Mouse (Mus musculus) neural tube, embryonic 15.5 days (tissue): ENCODE data around the gene Slco4a1. TPM values are rescaled to one million over a fixed set of nuclear protein-coding genes. Genes with fewer than 3 reads are reported as not detected.
A peak's percentile ranks its signal among the peaks of the same experiment; 100 is the strongest.

Experiments
- ATAC-seq: fragments of 200-750 bp; cut with Nextera tagmentation; 2 replicates; pipeline ENCODE4 v1.8.0; 2017; ENCODE audit warnings: mild to moderate bottlenecking, moderate TSS enrichment, moderate library complexity; ENCODE audit not compliant: low FRiP score
- H3K27ac ChIP-seq: fragments of 300-500 bp; sonication (generic); replicated peaks from 2 replicates; pipeline ENCODE4 v1.5.1; 2015; ENCODE audit warnings: mild to moderate bottlenecking, inconsistent platforms
- H3K27me3 ChIP-seq: fragments of 300-500 bp; sonication (generic); replicated peaks from 2 replicates; pipeline ENCODE4 v1.6.1; 2015; ENCODE audit warnings: inconsistent platforms
- H3K36me3 ChIP-seq: fragments of 300-500 bp; sonication (generic); 2 replicates; pipeline ENCODE4 v1.6.1; 2015; ENCODE audit warnings: inconsistent platforms
- H3K4me1 ChIP-seq: fragments of 300-500 bp; sonication (generic); 2 replicates; pipeline ENCODE4 v1.6.1; 2015; ENCODE audit warnings: inconsistent platforms
- H3K4me2 ChIP-seq: fragments of 300-500 bp; sonication (generic); 2 replicates; pipeline ENCODE4 v1.6.1; 2015; ENCODE audit warnings: inconsistent platforms, mild to moderate bottlenecking, moderate library complexity
- H3K4me3 ChIP-seq: fragments of 300-500 bp; sonication (generic); replicated peaks from 2 replicates; pipeline ENCODE4 v1.5.1; 2015; ENCODE audit warnings: mild to moderate bottlenecking, inconsistent platforms
- H3K9ac ChIP-seq: fragments of 300-500 bp; sonication (generic); replicated peaks from 2 replicates; pipeline ENCODE4 v1.6.1; 2015; ENCODE audit warnings: mild to moderate bottlenecking, inconsistent platforms
- H3K9me3 ChIP-seq: fragments of 300-500 bp; sonication (generic); replicated peaks from 2 replicates; pipeline ENCODE4 v1.6.1; 2016; ENCODE audit warnings: inconsistent platforms
- WGBS: fragments of 180-500 bp; shearing (Covaris S2); methylation state at CpG from one replicate; pipeline ENCODE4 v1.1.7; 2015; ENCODE audit warnings: mixed read lengths; 5-methylcytosine and 5-hydroxymethylcytosine counted together
- polyA plus RNA-seq: library from polyadenylated mRNA; unstranded; fragments of >200 nt; fragmentation: Nextera tagmentation; extraction: Ambion mirVana; gene quantifications from 2 replicates; pipeline ENCODE4 v1.2.1, GENCODE M21; 2015

The Slco4a1 gene
- polyA plus RNA-seq, 1 experiment from 2014 or later, result 2.4 TPM

DNA sequence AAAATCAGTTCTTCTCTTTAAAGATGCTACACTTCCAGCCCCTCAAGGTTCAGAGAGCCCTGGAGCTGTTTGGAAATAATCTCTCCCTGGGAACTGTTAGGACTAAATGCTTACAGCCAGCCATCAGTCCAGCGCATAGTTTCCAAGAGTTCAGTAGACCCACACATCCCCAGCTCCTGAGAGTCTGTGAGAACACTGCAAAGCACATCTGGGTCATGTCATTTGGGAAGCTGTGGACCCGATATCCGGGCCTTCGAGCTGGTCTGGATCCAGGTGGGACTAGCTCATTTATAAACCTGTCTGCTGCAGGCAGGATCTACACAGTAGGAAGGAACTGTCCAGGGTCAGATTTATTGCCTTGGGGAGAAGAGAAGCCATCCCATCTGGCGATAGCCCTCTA is 54.8 kb downstream of the Slco4a1 start:
- Histone ChIP-seq H3K4me3 (no peak overlapping the region), H3K4me1 (peaks cover 18% of the 10 kb centered on the region), H3K36me3 (no peaks in the 10 kb centered on the region), H3K27me3 (no peaks in the 10 kb centered on the region), H3K9me3 (no peaks in the 10 kb centered on the region), H3K4me2 (no peak overlapping the region), H3K9ac (no peak overlapping the region), H3K27ac (no peak overlapping the region)
- ATAC-seq, result no peak
- whole genome bisulfite sequencing, result 74% methylated on average over 5 of the region's 5 CpGs

DNA sequence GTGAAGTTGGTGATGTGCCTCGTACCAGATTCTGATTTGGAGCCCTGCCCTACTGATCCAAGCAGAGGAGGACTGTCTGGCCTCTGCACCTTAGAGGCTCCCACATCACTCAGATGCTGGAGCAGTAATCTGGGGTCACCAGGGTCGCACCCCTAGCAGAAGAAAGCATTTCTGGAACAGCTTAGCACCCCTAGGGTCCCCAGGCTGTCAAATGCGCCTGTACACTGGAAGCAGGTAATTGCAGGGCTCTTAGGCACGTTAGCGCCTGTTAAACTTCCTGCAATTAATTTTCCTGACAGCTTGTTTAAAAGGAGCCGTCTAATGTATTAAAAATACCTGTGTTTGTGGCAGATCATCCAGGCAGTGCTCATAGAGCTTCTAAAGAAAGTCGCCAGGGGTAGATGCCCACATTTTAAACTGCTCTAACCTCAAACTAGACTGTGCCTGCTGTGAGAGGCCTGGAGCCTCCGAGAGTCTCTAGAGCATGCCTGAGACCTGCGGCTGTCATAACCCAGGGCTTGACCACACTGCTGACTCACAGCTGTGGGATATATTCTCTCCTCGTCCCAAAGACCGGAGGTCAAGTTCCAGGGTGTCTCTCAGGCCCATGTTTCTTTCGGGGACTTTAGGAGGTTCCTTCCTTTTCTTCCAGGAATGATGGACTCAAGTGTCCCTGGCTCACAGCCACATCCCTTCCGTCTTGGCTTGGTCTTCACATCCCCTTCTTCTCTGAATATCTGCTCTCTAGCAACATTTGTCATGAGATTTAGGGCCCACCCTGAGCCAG is 56.0 kb downstream of the Slco4a1 start:
- no peak overlapping the region for H3K4me3 ChIP-seq
- ATAC-seq, result no peak
- H3K4me2 ChIP-seq, result no peak overlapping the region
- H3K9ac ChIP-seq, result no peak overlapping the region
- peaks cover 15% of the 10 kb centered on the region for H3K4me1 ChIP-seq
- H3K27ac ChIP-seq, result no peak overlapping the region
- WGBS, result 53% methylated on average over 13 of the region's 13 CpGs
- no peaks in the 10 kb centered on the region for H3K36me3 ChIP-seq
- H3K27me3 ChIP-seq, result no peaks in the 10 kb centered on the region
- H3K9me3 ChIP-seq, result no peaks in the 10 kb centered on the region

DNA sequence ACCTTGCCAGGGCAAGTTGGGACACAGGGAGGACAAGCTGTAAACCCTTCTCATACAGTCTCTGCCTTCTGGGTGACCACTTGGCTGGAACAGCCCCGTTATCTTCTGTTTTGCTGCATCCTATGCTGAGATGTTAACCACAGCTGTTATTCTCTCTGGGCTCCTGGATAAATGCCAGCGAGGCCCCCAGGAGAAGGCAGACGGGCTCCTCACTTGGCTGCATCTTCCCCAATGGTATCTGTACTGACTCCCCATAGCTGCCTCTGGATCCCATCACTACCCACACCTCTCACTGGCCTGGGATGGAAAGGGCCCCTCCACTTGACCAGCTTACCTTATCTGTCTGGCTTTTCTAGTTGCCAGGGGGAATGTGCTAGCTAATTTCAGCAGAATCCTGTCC is 57.0 kb downstream of the Slco4a1 start:
- Histone ChIP-seq H3K9me3 (no peaks in the 10 kb centered on the region), H3K9ac (no peak overlapping the region), H3K27me3 (no peaks in the 10 kb centered on the region), H3K4me1 (peaks cover 15% of the 10 kb centered on the region), H3K4me3 (no peak overlapping the region), H3K27ac (0 out of 2 replicates have a peak overlapping the region, but pooled peaks have one; percentile 28), H3K36me3 (no peaks in the 10 kb centered on the region), H3K4me2 (no peak overlapping the region)
- WGBS, result 63% methylated on average over 3 of the region's 3 CpGs
- no peak for ATAC-seq

- Histone ChIP-seq H3K4me3 (no peak overlapping the region), H3K9ac (no peak overlapping the region), H3K9me3 (no peaks in the 10 kb centered on the region), H3K4me1 (peaks cover 15% of the 10 kb centered on the region), H3K4me2 (no peak overlapping the region), H3K27ac (no peak overlapping the region), H3K27me3 (no peaks in the 10 kb centered on the region), H3K36me3 (no peaks in the 10 kb centered on the region)
- ATAC-seq, result no peak
- 44% methylated on average over 4 of the region's 4 CpGs for WGBS
Observed at GRCm38 (mm10) chr2:180513835-180514234, 57.8 kb downstream of the Slco4a1 start.

DNA sequence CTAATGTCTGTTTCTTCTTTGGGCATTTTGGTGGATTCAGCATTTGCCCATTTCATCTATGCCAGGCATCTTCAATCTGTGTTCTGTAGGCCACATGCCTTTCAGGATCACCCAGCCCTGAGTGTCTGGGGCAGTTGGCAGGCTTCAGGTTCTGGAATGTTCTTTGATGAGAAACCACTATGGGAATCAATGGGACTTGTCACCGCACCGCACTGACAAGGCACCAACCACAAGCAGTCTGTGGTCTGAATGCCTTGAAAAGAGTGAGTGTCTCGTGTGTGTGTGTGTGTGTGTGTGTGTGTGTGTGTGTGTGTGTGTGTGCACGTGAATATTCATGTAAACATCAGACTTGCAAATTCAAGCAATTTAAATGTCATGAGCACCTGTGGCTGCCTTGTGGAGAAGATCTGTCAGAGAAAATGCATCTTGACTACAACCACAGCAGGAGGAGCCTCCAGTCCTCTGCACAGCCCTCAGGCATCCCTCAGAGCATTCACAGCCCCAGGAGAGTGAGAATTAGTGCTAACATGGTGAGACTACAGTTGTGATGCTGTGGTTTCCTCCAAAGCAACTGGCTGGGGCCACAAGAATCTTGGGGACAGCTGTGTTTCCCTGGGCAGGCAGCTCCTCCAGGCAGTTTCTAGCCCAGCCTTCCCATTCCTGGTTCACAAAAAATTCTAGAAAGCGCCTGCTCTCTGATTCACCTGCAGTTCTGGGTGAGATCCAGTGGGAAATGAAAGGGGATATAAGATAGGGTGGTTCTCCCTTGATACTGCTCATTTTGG is 65.6 kb downstream of the Slco4a1 start:
- ATAC-seq, result no peak

GRCm38 (mm10) chr2:180522825-180523224 is 66.8 kb downstream of the Slco4a1 start:
- 64% methylated on average over 4 of the region's 4 CpGs for WGBS
- no peak overlapping the region for H3K4me3 ChIP-seq
- no peak overlapping the region for H3K27ac ChIP-seq
- no peak for ATAC-seq
- H3K4me1 ChIP-seq, result 0 out of 2 replicates have a peak, but pooled peaks cover 3% of the 10 kb centered on the region
- H3K4me2 ChIP-seq, result no peak overlapping the region
- no peak overlapping the region for H3K9ac ChIP-seq
- H3K27me3 ChIP-seq, result no peaks in the 10 kb centered on the region; the same call in 1 of the 2 replicates
- no peaks in the 10 kb centered on the region for H3K36me3 ChIP-seq
- no peaks in the 10 kb centered on the region for H3K9me3 ChIP-seq

More for the DNA sequence above, 65.6 kb downstream of the Slco4a1 start:
- Histone ChIP-seq H3K4me3 (no peak overlapping the region), H3K4me2 (no peak overlapping the region), H3K27ac (no peak overlapping the region), H3K27me3 (no peaks in the 10 kb centered on the region), H3K9ac (no peak overlapping the region), H3K4me1 (no peaks in the 10 kb centered on the region), H3K9me3 (no peaks in the 10 kb centered on the region), H3K36me3 (no peaks in the 10 kb centered on the region)
- WGBS, result 70% methylated on average over 5 of the region's 5 CpGs

Other genes with a start within 250 kb of the Slco4a1 start
- gene Lama5, start 230.4 kb upstream of the Slco4a1 start, polyA plus RNA-seq, result 1.2 and 4.4 TPM in 2 replicates
- gene Rps21, start 198.9 kb upstream of the Slco4a1 start, polyA plus RNA-seq, result 382 and 405 TPM in 2 replicates
- gene Cables2, start 182.7 kb upstream of the Slco4a1 start, polyA plus RNA-seq, result 21.2 and 25.6 TPM in 2 replicates
- gene Rbbp8nl, start 166.4 kb upstream of the Slco4a1 start, polyA plus RNA-seq, result 0.40 TPM in 1 of 2 replicates, not detected in the other
- 0.04 and 0.14 TPM in 2 replicates for gene Gata5, start 121.5 kb upstream of the Slco4a1 start, polyA plus RNA-seq
- gene Ntsr1, start 43.7 kb downstream of the Slco4a1 start, polyA plus RNA-seq, result 2.0 and 2.2 TPM in 2 replicates
- gene Mrgbp, start 125.1 kb downstream of the Slco4a1 start, polyA plus RNA-seq, result 36.7 and 37.0 TPM in 2 replicates
- gene Ogfr, start 133.0 kb downstream of the Slco4a1 start, polyA plus RNA-seq, result 81.0 and 90.0 TPM in 2 replicates
- gene Col9a3, start 141.5 kb downstream of the Slco4a1 start, polyA plus RNA-seq, result 62.1 and 90.3 TPM in 2 replicates
- 0.37 and 0.77 TPM in 2 replicates for gene Tcfl5, start 186.5 kb downstream of the Slco4a1 start, polyA plus RNA-seq